Mouse (Mus musculus): ENCODE measurements at regions not wholly inside any gene's neighbourhood (a gene's known extent, or its start where the extent isn't known, plus 50 kb on each side); places are given as distances from the start of the nearest gene placed in this dataset.

DNA sequence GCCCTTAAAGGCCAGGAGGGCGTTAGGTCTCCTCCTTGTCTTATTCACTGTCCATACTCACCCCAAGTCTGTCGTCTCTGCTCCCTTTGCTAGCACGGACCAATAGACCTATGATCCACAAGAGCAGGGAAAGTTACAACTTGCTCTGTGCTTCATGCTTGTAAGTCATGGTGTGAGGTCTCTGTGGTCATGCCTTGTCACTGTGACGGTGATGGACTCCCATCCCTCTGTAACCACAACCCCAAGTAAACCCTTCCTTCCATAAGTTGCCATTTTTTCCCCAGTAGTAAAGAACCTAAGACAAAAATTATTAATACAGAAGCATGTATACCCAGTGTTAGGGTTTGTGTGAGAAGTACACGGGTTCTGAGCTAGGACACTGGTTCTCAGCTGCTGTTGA lies 104.6 kb upstream of the Satb1 start:
- TF ChIP-seq POLR2A (IDR thresholded peaks at IDR 0.05; ENCODE audit: low read depth, low read length), result no peak
- no peak for TF ChIP-seq NRF1 (IDR thresholded peaks at IDR 0.05; ENCODE audit: low read depth, low read length)
- TF ChIP-seq TCF12 (IDR thresholded peaks at IDR 0.05; ENCODE audit: low read depth, low read length), result no peak
- no peak for TF ChIP-seq CTCF (conservative IDR thresholded peaks at IDR 0.05 in 1 of 2, IDR thresholded peaks at IDR 0.05 in 1 of 2; ENCODE audit: low read depth in 2 of 2, low read length in 2 of 2)
- no peak for TF ChIP-seq PAX5 (IDR thresholded peaks at IDR 0.05; ENCODE audit: low read length)
- TF ChIP-seq USF2 (conservative IDR thresholded peaks at IDR 0.05; ENCODE audit: low read depth, low read length), result no peak
- no peak for TF ChIP-seq UBTF (IDR thresholded peaks at IDR 0.05; ENCODE audit: low read depth, low read length)
- TF ChIP-seq RAD21 (IDR thresholded peaks at IDR 0.05; ENCODE audit: low read depth, low read length), result no peak

Measured in CH12.LX (cell line).